Mouse (Mus musculus) thymus, adult 18-20 months (tissue): ENCODE results near the gene Ahcy.
"Not testable (repeated sequence)": the region's sequence is repeated elsewhere in the genome, so short reads cannot be mapped to it uniquely, and the experiment has no call there.

ENCODE experiments used
- DNase-seq, 2 experiments: peaks; one replicate each; pipeline ENCODE4 v3.0.0; 2022; ENCODE audit warnings: mixed read lengths in 2 of 2

The Ahcy gene

DNA sequence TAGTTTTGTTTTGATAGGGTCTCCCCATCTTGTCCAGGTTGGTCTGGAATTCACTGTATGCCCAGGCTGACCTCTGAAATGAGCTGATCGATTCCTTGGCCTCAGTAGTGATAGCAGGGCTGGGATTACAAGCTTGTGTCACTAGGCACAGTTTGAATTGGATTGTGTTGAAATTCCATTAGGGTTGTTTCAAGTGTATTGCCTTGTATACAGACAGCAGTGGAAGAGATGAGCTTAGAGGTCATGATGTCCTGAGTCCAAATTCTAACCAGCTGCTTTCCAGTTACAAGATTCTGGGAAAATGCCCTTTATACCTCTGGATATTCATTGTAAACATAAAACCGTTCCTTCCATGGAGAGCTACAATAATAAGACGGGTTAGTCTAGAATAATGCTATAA is 950 bp downstream of the Ahcy start:
- no peak for DNase-seq

DNA sequence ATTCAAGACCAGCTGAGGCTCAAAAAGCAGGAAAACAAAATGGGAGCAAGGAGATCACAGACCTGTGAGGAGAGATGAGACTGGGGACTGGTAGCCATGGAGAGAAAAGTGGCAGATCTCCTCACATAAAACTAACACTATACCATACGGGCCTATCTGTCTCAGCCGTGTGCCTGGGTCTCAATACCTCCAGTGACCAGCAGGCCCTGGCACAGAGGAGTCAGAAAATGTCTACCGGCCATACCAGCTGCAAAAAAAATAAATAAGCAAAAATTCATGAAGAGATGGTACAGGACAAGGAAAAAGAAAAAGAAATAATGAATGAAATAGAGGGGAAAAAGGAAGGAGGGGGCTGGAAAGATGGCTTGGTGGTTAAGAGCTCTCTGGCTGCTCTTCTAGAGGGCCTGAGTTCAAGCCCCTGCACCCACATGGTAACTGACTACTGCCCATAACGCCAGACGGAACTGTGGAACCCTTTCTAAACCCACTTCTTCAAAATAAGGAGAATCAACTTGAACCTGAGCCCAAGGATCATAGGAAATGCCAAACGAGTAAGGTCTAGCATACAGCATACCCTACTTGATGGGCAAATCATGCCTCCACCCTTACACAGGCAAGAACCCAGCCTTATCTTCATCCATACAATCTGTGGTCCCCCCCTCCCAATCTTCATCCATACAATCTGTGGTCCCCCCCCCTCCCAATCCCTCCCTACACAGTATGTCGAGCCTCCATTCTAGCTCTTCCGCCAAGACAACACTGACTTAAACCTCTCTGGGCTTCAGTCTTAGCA is 1.7 kb downstream of the Ahcy start:
- no peak for DNase-seq

GRCm38 (mm10) chr2:155071027-155071426 is 3.3 kb downstream of the Ahcy start:
- no peak for DNase-seq

DNA sequence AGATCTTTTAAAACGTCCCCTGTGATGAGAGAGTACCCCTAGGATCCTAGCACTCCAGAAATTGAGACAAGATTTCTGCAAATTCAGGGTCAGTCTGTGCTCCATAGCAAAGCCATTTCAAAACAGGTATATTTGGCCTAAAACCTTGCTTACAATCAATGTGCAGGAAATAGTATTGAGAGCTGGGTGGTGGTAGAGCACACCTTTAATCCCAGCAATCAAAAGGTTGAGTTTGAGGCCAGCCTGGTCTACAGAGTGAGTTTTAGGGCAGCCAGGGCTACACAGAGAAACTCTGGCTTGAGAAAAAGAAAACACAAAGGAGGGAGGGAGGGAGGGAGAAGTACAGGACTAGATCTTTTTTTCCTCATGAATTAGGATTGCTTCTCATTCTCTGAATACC is 16.9 kb downstream of the Ahcy start:
- DNase-seq, result no peak

DNA sequence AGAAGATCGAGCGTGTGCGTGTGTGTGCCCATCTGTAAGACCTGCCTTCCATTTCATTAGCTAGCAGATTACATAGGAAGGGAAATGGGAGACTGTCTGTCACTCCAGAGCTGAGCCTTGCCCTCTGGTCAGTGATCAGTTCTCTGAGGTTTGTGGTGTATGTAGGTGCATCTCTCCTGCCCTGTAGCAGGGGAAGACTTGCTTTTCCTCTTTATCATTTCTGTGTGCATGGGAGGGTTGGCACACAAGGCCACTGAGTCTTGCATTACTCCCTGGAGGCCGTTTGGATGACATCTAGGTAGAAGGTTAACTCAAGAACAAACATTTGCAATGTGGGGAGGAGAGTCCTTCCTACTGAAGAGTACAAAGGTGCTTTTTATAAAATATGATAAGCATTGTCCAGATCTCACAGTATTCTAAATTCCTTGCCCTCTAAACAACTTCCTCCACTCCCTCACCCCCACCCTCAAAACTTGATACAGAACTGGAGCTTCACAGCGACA is 18.2 kb downstream of the Ahcy start:
- DNase-seq, result no peak

GRCm38 (mm10) chr2:155054672-155055071 is 19.6 kb downstream of the Ahcy start:
- DNase-seq, result no peak

GRCm38 (mm10) chr2:155053512-155053911 is 20.8 kb downstream of the Ahcy start:
- not testable (repeated sequence) for DNase-seq

- no peak for DNase-seq
Measured at GRCm38 (mm10) chr2:155052681-155053080, 21.6 kb downstream of the Ahcy start.

- DNase-seq, result no peak
Measured at GRCm38 (mm10) chr2:155051622-155052351, 22.5 kb downstream of the Ahcy start.

- DNase-seq, result peak; percentile 94 to 95
Measured at GRCm38 (mm10) chr2:155050504-155051236, 23.6 kb downstream of the Ahcy start.

GRCm38 (mm10) chr2:155050108-155050503 is 24.2 kb downstream of the Ahcy start:
- no peak for DNase-seq

DNA sequence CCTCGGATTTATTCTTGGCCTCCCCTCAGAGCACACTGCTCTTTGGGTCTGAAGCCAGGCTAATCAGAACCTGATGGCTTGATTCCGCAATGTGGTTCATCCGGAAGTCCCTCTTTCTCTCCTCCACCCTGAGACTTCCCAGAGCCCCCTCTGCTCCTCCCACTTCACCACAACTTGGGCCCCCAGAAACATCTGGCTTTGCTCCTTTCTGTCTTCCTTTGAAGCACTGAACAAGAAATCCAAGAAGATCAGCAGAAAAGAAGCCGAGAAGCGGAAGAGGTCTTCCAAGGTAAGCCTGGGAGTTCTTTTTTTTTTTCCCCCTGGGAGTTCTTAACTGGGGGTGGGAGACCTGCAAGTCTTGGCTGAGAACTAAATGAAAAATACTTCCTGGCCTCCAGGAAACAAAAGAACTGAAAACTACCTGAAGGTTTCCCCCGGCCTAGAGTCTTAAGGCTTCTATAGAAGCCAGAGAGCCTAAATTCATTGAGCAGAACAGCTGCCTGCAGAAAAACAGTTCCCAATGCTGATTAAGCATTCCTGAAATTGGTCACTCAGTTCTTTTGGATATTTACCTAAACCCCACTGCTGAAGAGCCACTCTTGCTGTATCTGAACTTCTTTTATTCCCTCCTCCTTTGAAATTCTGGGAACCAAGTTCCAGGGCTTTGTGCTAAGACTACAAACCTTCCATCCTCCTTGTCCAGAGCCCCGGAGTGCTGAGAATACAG is 26.7 kb downstream of the Ahcy start:
- DNase-seq, result peak in 1 of 2 experiments; percentile 8

- DNase-seq, result no peak
Measured at GRCm38 (mm10) chr2:155046803-155047202, 27.5 kb downstream of the Ahcy start.

GRCm38 (mm10) chr2:155045075-155045474 is 29.2 kb downstream of the Ahcy start:
- no peak for DNase-seq

DNA sequence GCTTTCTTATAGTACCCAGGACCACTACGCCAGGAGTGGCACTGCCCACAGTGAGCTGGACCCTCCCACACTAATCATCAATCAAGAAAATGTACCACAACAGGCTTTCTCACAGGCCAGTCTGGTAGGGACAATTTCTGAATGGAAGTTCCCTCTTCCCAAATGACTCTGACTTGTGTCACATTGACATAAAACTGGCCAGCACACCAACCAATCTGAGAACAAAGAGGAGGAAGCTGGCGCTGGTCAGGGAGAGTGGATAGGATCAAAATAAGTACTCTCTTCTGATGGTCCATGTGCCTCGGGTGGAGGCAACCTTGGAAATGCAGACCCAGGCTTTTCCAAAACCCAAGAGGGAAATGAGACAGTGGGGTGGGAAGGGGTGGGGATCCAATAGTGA is 29.8 kb downstream of the Ahcy start:
- no peak for DNase-seq

GRCm38 (mm10) chr2:155039956-155040355 is 34.3 kb downstream of the Ahcy start:
- DNase-seq, result no peak

DNA sequence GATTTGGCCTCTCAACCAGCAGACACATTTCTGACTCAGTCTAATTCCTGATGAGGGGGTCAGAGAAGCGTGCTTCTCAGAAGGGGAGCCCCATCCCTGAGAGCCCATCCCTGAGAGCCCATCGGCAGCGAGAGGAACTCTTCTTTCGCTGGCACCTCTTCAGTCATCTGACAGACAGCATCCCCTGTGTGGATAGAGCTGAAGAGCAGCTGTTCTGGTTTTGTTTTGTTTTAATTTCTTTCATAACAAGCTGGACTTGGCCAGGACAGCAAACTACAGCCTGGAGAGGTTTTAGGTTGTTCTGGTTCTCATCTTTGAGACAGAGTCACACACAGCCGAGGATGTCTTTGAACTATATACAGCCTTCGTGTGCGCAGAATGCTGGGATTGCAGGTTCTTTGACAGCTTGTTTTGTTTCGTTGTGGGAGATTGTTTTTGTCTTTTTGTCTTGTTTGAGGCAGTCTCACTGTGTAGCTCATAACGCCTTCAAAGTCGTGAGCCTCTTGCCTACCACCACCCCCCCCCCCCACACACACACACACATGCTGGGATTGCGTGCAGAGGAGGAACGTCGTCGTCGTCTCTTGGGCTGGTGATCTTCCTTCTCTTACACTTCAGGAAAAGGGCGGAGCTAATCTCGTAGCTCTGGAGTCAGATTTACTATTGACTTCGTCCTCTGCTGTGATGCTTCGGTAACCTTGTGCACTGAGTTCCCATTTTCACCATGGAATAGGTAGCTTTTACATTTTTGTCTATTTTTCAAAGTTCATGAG is 41.2 kb downstream of the Ahcy start:
- DNase-seq, result no peak

DNA sequence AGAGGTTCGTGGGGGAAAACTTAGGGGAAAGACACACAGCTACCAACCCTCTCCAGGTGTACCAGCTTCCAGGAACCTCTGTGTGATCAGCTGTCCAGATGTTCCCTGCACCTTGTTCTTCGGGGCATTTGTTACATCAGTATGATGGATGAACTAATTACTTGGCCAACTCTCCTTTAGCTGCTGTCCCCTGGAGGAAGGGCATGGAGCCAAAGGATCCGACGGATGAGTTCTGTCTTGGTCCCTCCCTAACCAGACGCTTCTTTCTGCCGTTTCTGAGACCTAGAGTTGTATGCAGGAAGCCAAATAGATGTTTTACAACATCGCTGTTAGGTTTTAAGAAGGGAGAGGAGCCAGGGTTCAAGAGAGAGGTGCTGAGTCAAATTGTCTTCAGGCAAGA is 43.5 kb downstream of the Ahcy start:
- DNase-seq, result no peak

- DNase-seq, result not testable (repeated sequence)
Measured at GRCm38 (mm10) chr2:155020247-155020826, 54.0 kb downstream of the Ahcy start.

GRCm38 (mm10) chr2:155019673-155020072 is 54.6 kb downstream of the Ahcy start:
- peak; percentile 59 to 65 for DNase-seq
